Mouse (Mus musculus) spleen, adult 2 months (tissue): Measurements from ENCODE around the gene Uvssa.

ENCODE experiments used
- CTCF ChIP-seq: fragments of 200-500 bp; IDR thresholded peaks from 2 replicates; pipeline ENCODE4 v1.5.1; 2011; ENCODE audit warnings: mild to moderate bottlenecking, inconsistent platforms; ENCODE audit not compliant: insufficient read depth, insufficient read length, insufficient replicate concordance; ENCODE audit errors: extremely low read depth
- POLR2A ChIP-seq: fragments of 200-500 bp; IDR thresholded peaks from 2 replicates; pipeline ENCODE4 v1.6.1; 2011; ENCODE audit warnings: low read depth, low read length, inconsistent platforms

GRCm38 (mm10) chr5:33432057-33432935, 53.9 kb downstream of the Uvssa start:
- no peak for TF ChIP-seq CTCF
- TF ChIP-seq POLR2A: no peak
